Mouse (Mus musculus) retina, adult 2 months (tissue): Measurements from ENCODE around the gene Cacybp.

Source experiments
- DNase-seq: peaks from one replicate; pipeline ENCODE4 v3.0.0-alpha.2; 2012; ENCODE audit warnings: low read depth, low spot score

The Cacybp gene

DNA sequence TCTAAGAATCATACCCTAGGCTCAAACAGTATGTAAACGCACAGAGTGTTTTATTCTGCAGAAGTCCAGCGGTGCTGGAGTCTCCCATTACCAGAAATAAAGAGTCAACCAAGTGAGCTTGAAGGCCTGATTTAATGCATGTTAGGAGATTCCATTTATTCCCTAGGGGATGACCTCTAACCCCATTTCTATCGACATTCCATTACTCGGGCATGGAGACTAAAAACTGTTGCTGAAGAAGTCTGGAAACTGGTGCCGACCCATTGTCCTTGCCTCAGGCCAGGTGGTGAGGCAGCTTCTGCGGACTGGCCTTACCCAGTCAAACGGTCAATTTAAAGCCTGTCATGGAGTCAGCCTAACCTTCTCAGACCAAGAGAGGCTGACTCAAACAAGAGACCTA lies 1.5 kb upstream of the Cacybp start:
- DNase-seq: no peak

DNA sequence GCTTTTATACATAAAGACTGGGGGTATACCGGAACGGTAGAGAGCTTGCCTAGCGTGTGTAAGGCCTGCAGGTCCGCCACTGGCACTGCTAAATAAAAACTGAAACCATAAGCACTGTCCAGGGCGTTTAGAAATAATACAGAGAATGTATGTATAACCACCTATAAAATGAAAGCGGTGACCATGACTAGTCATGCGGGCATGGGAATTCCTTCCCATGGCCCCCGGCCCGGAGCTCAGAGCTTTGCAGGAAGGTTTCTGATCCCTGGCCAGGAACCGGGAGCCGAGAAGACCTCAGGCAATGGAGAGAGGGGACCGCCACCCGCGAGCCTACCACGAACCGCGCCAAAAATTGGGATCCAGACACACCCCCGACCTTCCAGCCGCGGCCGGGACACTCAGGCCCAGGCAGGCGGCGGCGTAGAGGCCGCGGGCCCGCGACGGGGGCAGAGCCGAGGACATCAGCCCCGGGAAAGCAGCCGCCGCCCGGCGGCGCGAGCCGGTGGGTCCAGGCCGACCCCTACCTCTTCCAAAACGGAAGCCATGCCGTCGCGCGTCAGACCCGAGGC lies 468 bp downstream of the Cacybp start:
- no peak for DNase-seq

DNA sequence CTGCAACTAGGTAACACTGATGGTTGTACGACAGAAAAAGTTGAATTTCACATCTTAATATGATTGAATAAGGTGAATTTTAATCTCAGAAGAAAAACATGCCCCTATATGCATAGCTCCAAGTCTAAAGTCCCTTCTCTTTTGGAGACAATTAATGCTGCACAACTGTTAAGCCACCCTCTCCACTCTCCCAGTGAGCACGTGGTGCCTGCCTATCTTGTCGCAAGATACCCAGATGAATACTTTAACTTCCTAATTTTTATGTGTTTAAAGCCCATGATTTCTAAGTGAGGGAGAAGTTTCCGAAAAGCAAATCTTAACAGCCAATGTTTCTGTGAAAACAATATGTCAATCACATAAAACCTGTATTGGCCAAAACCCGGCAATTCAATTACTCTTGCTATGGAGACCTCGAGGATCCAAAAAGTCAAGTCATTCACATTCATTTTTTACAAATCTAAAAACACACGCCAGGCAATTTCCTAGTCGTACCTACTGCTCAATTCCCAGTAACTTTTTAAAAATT lies 1.0 kb downstream of the Cacybp start:
- DNase-seq: no peak

DNA sequence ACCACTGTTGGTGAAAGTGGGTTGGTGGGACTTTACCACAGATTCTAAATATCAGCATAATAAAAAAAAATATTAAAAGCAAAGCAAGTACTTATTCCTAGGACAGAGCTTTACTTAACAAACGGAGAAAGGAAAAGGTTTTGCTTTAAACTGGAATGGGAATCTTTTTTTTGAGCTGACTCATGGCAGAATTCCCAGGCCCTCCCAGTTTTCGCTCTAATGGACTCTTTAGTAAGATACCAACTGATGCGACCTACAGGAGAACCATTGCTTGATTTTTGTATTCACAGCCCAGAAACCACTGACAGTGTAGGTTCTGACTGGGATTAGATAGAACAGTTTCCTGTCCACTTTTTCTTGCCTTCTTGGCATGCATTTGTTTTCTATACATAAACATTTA lies 2.1 kb downstream of the Cacybp start:
- no peak for DNase-seq

DNA sequence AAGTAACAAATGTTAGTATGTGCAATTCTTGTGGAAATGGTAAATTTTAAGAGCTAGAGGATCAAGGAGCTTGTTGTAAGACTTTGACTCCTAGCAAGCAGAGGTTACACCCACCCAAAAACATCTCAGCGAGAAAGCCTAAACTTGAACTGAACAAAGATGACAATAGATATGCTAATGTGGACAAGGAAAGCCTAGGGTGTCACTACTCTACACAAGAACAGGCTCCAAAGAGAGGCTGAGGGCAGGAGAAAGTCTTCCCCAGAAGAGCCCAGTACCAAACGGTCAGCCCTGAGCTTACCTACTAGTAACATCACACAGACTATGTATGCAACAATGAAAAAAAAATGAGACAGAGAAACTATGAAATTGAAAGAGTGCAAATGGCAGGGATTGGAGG lies 2.8 kb downstream of the Cacybp start:
- DNase-seq: no peak

DNA sequence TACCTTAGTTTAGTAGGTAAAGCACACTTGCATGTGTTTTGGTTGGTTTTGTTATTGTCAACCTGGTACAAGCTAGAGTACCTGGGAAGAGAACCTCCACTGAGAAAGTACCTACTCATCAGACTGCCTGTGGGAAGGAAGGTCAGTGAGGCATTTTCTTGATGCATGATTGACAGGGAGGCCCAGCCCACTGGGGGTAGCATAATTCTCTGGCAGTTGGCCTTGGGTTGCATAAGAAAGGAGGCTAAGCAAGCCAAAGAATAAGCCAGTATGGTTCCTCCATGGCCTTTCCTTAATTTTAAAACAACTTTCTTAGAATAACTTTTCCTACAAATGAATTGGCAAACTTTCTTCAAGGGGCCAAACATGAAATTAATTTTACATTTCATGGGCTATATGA lies 7.2 kb downstream of the Cacybp start:
- no peak for DNase-seq

DNA sequence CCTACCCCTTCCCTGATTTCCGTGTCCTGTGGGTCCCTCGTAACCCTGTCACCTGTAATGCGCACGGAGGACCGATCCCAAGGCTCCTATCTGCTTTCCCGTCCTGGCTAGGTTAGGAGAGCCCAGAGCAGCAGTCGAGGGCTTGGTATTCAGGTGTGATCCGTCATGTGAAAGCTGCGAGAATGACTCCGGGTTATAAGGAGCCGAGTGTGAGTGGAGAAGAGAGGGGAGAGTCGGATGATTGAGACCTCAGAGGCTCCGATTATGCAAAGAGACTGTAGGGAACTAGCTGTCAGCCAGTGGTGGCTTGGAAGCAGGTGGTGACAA lies 17.4 kb downstream of the Cacybp start:
- DNase-seq: no peak

DNA sequence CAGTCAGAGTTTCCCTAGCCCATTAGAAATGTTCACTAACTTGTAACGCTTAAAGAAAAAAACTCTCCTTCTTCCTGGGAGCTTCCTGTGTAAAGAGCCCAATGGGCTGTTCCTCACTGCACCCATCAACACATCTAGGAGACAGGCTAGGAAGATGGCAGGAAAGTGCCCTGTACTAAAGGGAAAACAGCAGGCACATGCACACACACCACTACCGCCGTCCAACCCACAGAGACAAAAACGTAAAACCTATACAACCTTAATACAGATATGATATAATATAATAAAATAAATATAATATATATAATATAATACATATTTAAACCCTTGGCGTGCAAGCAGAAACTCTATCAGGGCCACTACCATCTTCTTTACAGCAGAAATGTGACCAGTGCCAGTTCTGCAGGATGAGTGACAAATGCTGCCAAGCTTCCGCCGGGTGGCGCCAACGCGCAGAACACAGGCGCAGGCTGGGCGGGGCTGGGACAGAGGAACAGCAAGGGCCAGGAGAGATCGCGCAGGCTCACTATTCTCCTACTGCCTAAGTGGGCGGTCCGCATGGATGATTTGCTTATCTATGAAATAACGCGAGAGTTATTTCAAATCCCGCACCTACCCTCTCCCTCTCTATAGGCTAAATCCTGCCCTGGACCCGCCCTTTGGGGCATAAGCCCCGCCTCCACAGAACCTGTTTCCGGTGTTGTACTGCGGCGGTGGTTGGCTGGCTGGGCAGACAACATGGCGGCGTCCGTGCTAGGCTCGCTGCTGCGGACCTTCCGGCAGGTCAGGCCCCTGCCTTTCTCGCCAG lies 17.9 kb downstream of the Cacybp start, which contains the start of gene Mrps14:
TSS of gene Mrps14 (plus strand) at position 687 of the 808 bp plus-strand sequence.
- DNase-seq: peak; percentile 98

DNA sequence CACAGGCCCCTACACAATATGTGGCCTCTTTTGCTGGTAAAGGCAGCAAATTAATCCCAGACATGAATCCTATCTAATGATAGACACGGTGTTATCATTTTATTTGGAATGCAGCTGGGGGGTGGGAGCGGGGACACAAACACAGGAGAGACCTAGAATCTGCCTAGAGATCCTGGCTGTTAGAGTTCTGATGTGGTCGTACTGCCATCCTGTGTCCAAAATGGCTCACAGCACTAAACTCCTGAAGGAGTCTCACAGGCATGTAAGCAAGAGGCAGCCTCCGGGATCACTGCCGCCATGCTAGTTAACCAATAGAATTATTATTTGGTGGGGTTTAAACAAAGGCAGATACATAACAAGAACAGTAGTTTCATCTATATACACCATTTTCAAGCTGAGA lies 28.2 kb downstream of the Cacybp start:
- no peak for DNase-seq

DNA sequence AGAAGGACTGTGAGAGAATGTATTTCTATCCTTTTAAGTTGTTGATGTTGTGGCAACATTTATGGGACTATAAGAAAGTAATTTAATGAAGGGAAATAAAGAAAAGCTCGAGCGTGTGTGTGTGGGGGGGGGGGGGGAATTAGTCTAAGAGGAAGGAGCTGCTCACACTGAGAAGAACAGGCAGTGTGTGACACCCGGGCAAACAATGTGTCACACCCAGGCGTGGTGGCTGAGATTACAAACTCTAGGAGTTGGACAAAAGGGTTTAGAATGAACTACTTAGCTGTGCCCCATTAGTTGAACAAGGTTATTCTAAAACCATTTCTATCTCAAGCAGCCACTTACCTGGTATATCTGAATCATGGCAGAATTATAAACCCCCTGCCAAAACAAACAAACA lies 31.5 kb downstream of the Cacybp start:
- no peak for DNase-seq

DNA sequence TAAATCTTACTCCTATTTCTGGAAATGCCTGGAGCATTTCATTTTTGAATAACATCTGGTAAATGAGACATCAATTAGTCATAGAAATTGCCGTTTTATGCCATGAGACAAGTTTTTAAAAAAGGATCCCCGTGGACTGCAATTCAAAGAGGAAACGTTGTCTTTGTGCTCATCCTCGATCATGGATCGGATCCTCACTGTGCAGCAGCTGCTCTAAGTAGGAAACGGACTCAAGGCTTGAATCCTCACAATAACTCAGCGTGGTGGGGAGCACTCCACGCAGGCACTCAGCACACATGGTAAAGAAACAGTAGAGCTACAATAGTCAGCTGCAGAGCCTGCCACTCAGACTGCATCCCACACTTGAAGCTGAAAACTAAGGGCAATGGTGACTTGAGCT lies 35.8 kb downstream of the Cacybp start:
- DNase-seq: no peak

DNA sequence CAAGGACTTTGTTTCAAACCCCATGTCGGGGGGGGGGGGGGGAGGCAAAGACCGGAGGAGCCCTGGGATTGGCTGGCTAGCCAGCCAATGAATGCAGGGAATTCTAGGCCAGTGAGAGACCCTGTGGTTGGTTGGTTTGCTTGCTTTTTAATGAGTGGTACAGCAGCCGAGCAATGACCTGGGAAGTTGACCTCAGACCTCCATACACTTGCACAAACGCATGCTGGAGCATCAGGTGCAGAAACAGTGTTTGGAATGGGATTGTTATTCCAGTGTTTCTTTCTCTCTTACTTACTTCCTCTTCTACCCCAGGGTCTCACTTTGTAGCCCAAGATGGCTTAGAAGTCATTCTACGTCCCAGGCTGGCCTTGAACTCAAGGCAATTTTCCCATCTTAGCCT lies 46.1 kb downstream of the Cacybp start:
- DNase-seq: no peak

DNA sequence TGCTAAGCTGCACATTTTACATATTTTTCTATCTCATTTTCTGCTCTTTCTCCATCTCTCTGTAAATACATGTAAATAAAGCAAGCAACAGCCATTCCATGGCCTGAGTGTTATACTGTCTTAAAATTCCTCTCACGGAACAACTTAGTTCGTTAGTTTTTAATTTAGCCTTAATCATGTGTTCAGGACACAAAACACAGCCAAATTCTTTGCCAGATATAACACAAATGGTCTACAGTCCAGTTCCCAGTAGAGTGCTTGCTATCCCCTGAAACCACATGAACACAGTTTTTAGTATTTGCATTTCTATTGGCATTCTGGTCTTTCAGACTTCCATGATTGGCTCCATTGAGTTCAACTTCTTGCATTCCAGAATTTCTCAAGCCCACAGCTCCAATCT lies 54.5 kb downstream of the Cacybp start:
- no peak for DNase-seq

DNA sequence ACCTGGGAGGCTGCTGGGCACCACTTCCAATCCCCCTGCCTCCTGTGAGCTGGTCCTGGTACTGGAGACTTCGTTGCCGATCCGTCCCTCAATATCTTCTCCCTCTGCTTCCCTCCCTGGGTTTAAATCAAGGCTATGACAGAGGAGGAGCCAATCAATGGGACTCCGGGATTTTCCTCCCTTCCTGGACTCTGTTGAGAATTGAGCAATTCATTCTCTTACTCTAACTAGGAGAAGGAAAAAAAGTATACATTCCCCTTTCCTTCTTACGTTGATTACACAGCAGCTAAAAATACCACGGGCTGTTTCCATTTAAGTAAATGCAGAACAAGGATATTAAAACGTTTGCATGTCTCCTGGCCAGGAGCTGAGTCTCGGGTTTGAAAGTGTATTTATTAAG lies 59.2 kb downstream of the Cacybp start, which contains the start of gene Tnn:
TSS of gene Tnn (minus strand) at position 101 of the 400 bp plus-strand sequence.
- no peak for DNase-seq
